Comparison of ENCODE assay signal across 8 mouse cellular contexts in the genomic region with DNA sequence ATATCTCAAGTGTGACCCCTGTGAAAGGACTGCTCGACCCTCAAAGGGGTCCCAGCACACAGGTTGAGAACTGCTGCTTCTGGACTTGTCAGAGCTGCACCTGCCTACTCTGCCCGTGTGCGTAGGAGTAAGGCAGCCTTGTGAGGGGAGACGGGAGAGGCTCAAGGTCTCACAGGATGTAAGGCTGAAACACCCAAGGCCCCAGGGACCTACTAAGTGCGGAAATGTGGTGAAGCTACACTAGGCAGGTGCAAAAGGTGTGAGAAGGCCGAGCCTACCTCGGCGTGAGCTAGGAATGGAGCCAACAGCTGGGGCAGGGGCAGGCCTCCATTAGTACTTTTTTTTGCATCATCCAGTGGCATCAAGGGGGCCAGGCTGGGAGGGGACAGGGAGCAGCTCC. TPM values are rescaled to one million over a fixed set of nuclear protein-coding genes. Genes with fewer than 3 reads are reported as not detected.
DNase-seq lines count a peak whose midpoint lies in the region; ATAC-seq lines count a peak whose summit lies in the region.

No protein-coding gene starts in this region.

- H3K4me1 ChIP-seq in heart, embryonic 14.5 days (ENCODE audit: control insufficient read depth in 2 of 2, insufficient read depth in 2 of 2, low read length in 2 of 2): peaks cover 10 to 23% of the 10 kb centered on the region in 2 experiments
- peaks cover 34% of the 10 kb centered on the region for H3K4me1 ChIP-seq in embryonic facial prominence, embryonic 15.5 days
- peaks cover 36% of the 10 kb centered on the region for H3K4me1 ChIP-seq in limb, embryonic 13.5 days

- no peak for DNase-seq in heart, postnatal 10 days
- DNase-seq in adrenal gland, postnatal 4 days (ENCODE audit: low spot score in 2 of 2): no peak
- DNase-seq in layer of hippocampus, postnatal 36 days: no peak
- DNase-seq in layer of hippocampus, postnatal 10 days (ENCODE audit: low spot score in 2 of 2): no peak

- peaks cover 49% of the 10 kb centered on the region for H3K36me3 ChIP-seq in heart, embryonic 14.5 days (ENCODE audit: control insufficient read depth, insufficient read depth, low read length)
- H3K36me3 ChIP-seq in embryonic facial prominence, embryonic 15.5 days: peaks cover 34% of the 10 kb centered on the region
- peaks cover 50% of the 10 kb centered on the region for H3K36me3 ChIP-seq in limb, embryonic 13.5 days

- no peaks in the 10 kb centered on the region for H3K27me3 ChIP-seq in heart, embryonic 14.5 days (ENCODE audit: control insufficient read depth, insufficient read depth, low read length)
- H3K27me3 ChIP-seq in embryonic facial prominence, embryonic 15.5 days: no peaks in the 10 kb centered on the region
- no peaks in the 10 kb centered on the region for H3K27me3 ChIP-seq in limb, embryonic 13.5 days

- peak overlapping the region; percentile 73 for H3K4me2 ChIP-seq in heart, embryonic 14.5 days (ENCODE audit: low read length)
- peak overlapping the region; percentile 60 for H3K4me2 ChIP-seq in embryonic facial prominence, embryonic 15.5 days (replicated peaks)
- peak overlapping the region; percentile 74 for H3K4me2 ChIP-seq in limb, embryonic 13.5 days (replicated peaks)

- H3K9ac ChIP-seq in heart, embryonic 14.5 days (ENCODE audit: low read length): peak overlapping the region; percentile 72
- 0 out of 2 replicates have a peak overlapping the region, but pooled peaks have one; percentile 22 for H3K9ac ChIP-seq in embryonic facial prominence, embryonic 15.5 days
- peak overlapping the region; percentile 66 for H3K9ac ChIP-seq in limb, embryonic 13.5 days

- ATAC-seq in heart, embryonic 14.5 days (ENCODE audit: insufficient number of reproducible peaks, insufficient read depth, low FRiP score, low read depth): no peak
- no peak for ATAC-seq in embryonic facial prominence, embryonic 15.5 days (ENCODE audit: insufficient number of reproducible peaks, low FRiP score, low TSS enrichment, low read depth)
- no peak for ATAC-seq in limb, embryonic 13.5 days (ENCODE audit: low FRiP score, low read depth)
- peak; percentile 52 for ATAC-seq in neutrophil, adult 5-6 weeks (ENCODE audit: extremely low read depth, insufficient number of reproducible peaks, low FRiP score, poor library complexity, severe bottlenecking)

- intact Hi-C loops in heart, postnatal 10 days (cut with DNase I): loop anchor here (2.0 kb wide), 1 partner anchor 30 kb away; no protein-coding TSS in a partner anchor

- H3K4me3 ChIP-seq in heart, embryonic 14.5 days (ENCODE audit: control insufficient read depth in 1 of 2, insufficient read depth in 1 of 2, low read depth in 1 of 2, low read length in 2 of 2): peak overlapping the region; percentile 60 to 78
- H3K4me3 ChIP-seq in embryonic facial prominence, embryonic 15.5 days (replicated peaks): peak overlapping the region; percentile 54
- H3K4me3 ChIP-seq in limb, embryonic 13.5 days: peak overlapping the region; percentile 52

- peak overlapping the region; percentile 87 to 88 for H3K27ac ChIP-seq in heart, embryonic 14.5 days (replicated peaks in 1 of 2; ENCODE audit: control insufficient read depth in 1 of 2, insufficient read depth in 1 of 2, low read depth in 2 of 2, low read length in 2 of 2)
- peak overlapping the region; percentile 82; the same call in 1 of the 2 replicates for H3K27ac ChIP-seq in embryonic facial prominence, embryonic 15.5 days (replicated peaks)
- H3K27ac ChIP-seq in limb, embryonic 13.5 days: peak overlapping the region; percentile 88

- H3K9me3 ChIP-seq in heart, embryonic 14.5 days (ENCODE audit: control insufficient read depth, low read length): no peaks in the 10 kb centered on the region
- H3K9me3 ChIP-seq in embryonic facial prominence, embryonic 15.5 days (replicated peaks): no peaks in the 10 kb centered on the region
- no peaks in the 10 kb centered on the region for H3K9me3 ChIP-seq in limb, embryonic 13.5 days

- WGBS in heart, embryonic 14.5 days: 68% methylated on average over 8 of the region's 8 CpGs
- 68% methylated on average over 8 of the region's 8 CpGs for WGBS in embryonic facial prominence, embryonic 15.5 days
- 61% methylated on average over 8 of the region's 8 CpGs for WGBS in limb, embryonic 13.5 days

RNA-seq across cellular contexts. Expression of a gene that starts 1.2 kb away (rescaled TPM):
- 16.7 and 17.2 TPM in 2 replicates for polyA plus RNA-seq in heart, embryonic 14.5 days (2014; fragmentation: Nextera tagmentation; extraction: Ambion mirVana)
- total RNA-seq in heart, postnatal 10 days (2021): 10 to 100 TPM; 44.2 to 49.6 TPM
- 29.4 and 30.4 TPM in 2 replicates for polyA plus RNA-seq in embryonic facial prominence, embryonic 15.5 days (2015; fragmentation: Nextera tagmentation; extraction: Ambion mirVana)
- 25.2 and 27.8 TPM in 2 replicates for polyA plus RNA-seq in limb, embryonic 13.5 days (2015; fragmentation: Nextera tagmentation; extraction: Ambion mirVana)
- 199 and 249 TPM in 2 replicates for total RNA-seq in neutrophil, adult 5-6 weeks (2017)
- 10 to 100 TPM; 85.0 to 90.1 TPM for total RNA-seq in adrenal gland, postnatal 4 days (2021)
- 10 to 100 TPM; 16.6 to 18.0 TPM for total RNA-seq in layer of hippocampus, postnatal 36 days (2021)
- 10 to 100 TPM; 30.0 to 34.2 TPM for total RNA-seq in layer of hippocampus, postnatal 10 days (2021)

RNA-seq across cellular contexts. Expression of a gene that starts 25.0 kb away (rescaled TPM):
- 35.1 and 36.9 TPM in 2 replicates for polyA plus RNA-seq in heart, embryonic 14.5 days (2014; fragmentation: Nextera tagmentation; extraction: Ambion mirVana)
- total RNA-seq in heart, postnatal 10 days (2021): 10 to 100 TPM; 32.6 to 38.2 TPM
- polyA plus RNA-seq in embryonic facial prominence, embryonic 15.5 days (2015; fragmentation: Nextera tagmentation; extraction: Ambion mirVana): 61.4 and 62.4 TPM in 2 replicates
- 47.6 and 48.5 TPM in 2 replicates for polyA plus RNA-seq in limb, embryonic 13.5 days (2015; fragmentation: Nextera tagmentation; extraction: Ambion mirVana)
- 143 and 145 TPM in 2 replicates for total RNA-seq in neutrophil, adult 5-6 weeks (2017)
- 10 to 100 TPM; 71.0 to 73.6 TPM for total RNA-seq in adrenal gland, postnatal 4 days (2021)
- 10 to 100 TPM; 17.2 to 17.7 TPM for total RNA-seq in layer of hippocampus, postnatal 36 days (2021)
- 10 to 100 TPM; 24.4 to 24.7 TPM for total RNA-seq in layer of hippocampus, postnatal 10 days (2021)

RNA-seq across cellular contexts. Expression of a gene that starts 26.2 kb away (rescaled TPM):
- 16.7 and 22.4 TPM in 2 replicates for polyA plus RNA-seq in heart, embryonic 14.5 days (2014; fragmentation: Nextera tagmentation; extraction: Ambion mirVana)
- total RNA-seq in heart, postnatal 10 days (2021): 10 to 100 TPM; 41.3 to 47.8 TPM
- polyA plus RNA-seq in embryonic facial prominence, embryonic 15.5 days (2015; fragmentation: Nextera tagmentation; extraction: Ambion mirVana): 27.1 and 30.0 TPM in 2 replicates
- 18.2 and 18.5 TPM in 2 replicates for polyA plus RNA-seq in limb, embryonic 13.5 days (2015; fragmentation: Nextera tagmentation; extraction: Ambion mirVana)
- 64.1 and 65.3 TPM in 2 replicates for total RNA-seq in neutrophil, adult 5-6 weeks (2017)
- total RNA-seq in adrenal gland, postnatal 4 days (2021): 10 to 100 TPM; 56.9 to 57.4 TPM
- 10 to 100 TPM; 17.8 to 18.6 TPM for total RNA-seq in layer of hippocampus, postnatal 36 days (2021)
- 10 to 100 TPM; 13.0 to 16.1 TPM for total RNA-seq in layer of hippocampus, postnatal 10 days (2021)

RNA-seq across cellular contexts. Expression of a gene that starts 26.4 kb away (rescaled TPM):
- polyA plus RNA-seq in heart, embryonic 14.5 days (2014; fragmentation: Nextera tagmentation; extraction: Ambion mirVana): 15.3 and 17.3 TPM in 2 replicates
- 10 to 100 TPM; 34.7 to 37.9 TPM for total RNA-seq in heart, postnatal 10 days (2021)
- 24.6 and 26.6 TPM in 2 replicates for polyA plus RNA-seq in embryonic facial prominence, embryonic 15.5 days (2015; fragmentation: Nextera tagmentation; extraction: Ambion mirVana)
- 25.4 and 28.7 TPM in 2 replicates for polyA plus RNA-seq in limb, embryonic 13.5 days (2015; fragmentation: Nextera tagmentation; extraction: Ambion mirVana)
- 58.3 and 60.2 TPM in 2 replicates for total RNA-seq in neutrophil, adult 5-6 weeks (2017)
- 100 to 1,000 TPM; 117 to 123 TPM for total RNA-seq in adrenal gland, postnatal 4 days (2021)
- 10 to 100 TPM; 61.9 to 68.5 TPM for total RNA-seq in layer of hippocampus, postnatal 36 days (2021)
- total RNA-seq in layer of hippocampus, postnatal 10 days (2021): 10 to 100 TPM; 69.7 to 82.6 TPM

RNA-seq across cellular contexts. Expression of a gene that starts 41.9 kb away (rescaled TPM):
- 0.26 and 0.27 TPM in 2 replicates for polyA plus RNA-seq in heart, embryonic 14.5 days (2014; fragmentation: Nextera tagmentation; extraction: Ambion mirVana)
- not detected for total RNA-seq in heart, postnatal 10 days (2021)
- polyA plus RNA-seq in embryonic facial prominence, embryonic 15.5 days (2015; fragmentation: Nextera tagmentation; extraction: Ambion mirVana): 3.8 TPM in 2 replicates
- polyA plus RNA-seq in limb, embryonic 13.5 days (2015; fragmentation: Nextera tagmentation; extraction: Ambion mirVana): 0.51 and 0.75 TPM in 2 replicates
- 1.7 and 2.3 TPM in 2 replicates for total RNA-seq in neutrophil, adult 5-6 weeks (2017)
- not detected for total RNA-seq in adrenal gland, postnatal 4 days (2021)
- total RNA-seq in layer of hippocampus, postnatal 36 days (2021): not detected
- not detected for total RNA-seq in layer of hippocampus, postnatal 10 days (2021)

Comparison
In these comparisons a context has a peak if more than half of its experiments do, and no peak if none do; other contexts are left out.
1. H3K9ac ChIP-seq: peak in every context shown above with its lines; median percentile 72 in heart, embryonic 14.5 days; 66 in limb, embryonic 13.5 days; 22 in embryonic facial prominence, embryonic 15.5 days.